Mouse (Mus musculus) lung, postnatal 4 days (tissue): ENCODE measurements around the gene Dennd1c.
A peak's percentile ranks its signal among the peaks of the same experiment; 100 is the strongest.

ENCODE experiments used
- DNase-seq, 2 experiments: peaks; one replicate each; pipeline ENCODE4 v3.0.0; 2021

The Dennd1c gene

GRCm38 (mm10) chr17:57078336-57078735 lies at the start of gene Dennd1c:
TSS of gene Dennd1c (minus strand) at chr17:57078514.
- DNase-seq: peak; percentile 51 to 58

DNA sequence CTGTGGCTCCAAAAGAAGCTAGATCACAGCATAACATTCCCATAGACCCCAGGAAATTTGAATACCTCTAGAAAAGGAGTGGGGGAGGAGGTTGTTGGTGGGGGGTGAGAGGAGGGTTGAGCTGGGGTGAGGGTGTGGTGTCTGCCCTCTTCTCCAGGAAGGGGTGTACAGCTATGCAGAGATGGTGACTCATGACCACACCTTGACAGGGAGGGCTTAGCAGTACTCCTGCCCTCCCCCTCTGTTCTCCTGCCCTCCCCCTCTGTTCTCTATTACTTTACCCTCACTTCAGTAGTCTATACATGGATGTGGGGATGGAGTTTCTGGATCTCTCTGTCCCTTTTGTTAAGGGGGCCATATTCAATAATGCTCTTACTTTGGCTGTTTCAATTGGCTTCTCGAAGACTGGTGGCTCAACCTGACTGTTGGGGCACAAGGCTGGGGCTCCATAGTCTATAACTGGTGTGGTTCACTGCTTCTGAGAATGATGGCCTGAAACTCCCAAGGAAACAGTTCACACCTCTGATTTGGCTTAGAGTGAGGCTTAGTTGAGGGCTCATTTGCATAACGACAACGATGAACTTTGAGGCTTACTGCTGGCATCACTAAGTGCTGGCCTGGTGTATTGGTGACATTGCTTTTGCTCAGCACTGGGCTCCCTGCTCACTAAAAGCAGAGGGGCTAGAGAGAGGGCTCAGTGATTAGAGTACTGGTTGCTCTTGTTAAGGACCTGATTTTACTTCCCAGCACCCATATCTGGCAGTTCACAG lies 47.7 kb upstream of the Dennd1c start:
- no peak for DNase-seq

GRCm38 (mm10) chr17:57124792-57125191 lies 46.5 kb upstream of the Dennd1c start:
- DNase-seq: no peak

GRCm38 (mm10) chr17:57123192-57124118 lies 45.1 kb upstream of the Dennd1c start:
- no peak for DNase-seq

- DNase-seq: no peak
Observed at GRCm38 (mm10) chr17:57121856-57122255, 43.5 kb upstream of the Dennd1c start.

GRCm38 (mm10) chr17:57118524-57119349 lies 40.4 kb upstream of the Dennd1c start:
- DNase-seq: peak; percentile 27 to 62

- DNase-seq: no peak
Observed at GRCm38 (mm10) chr17:57116801-57117200, 38.5 kb upstream of the Dennd1c start.

- peak; percentile 31 to 41 for DNase-seq
Observed at GRCm38 (mm10) chr17:57112768-57113474, 34.6 kb upstream of the Dennd1c start.

GRCm38 (mm10) chr17:57110005-57110404 lies 31.7 kb upstream of the Dennd1c start:
- no peak for DNase-seq

DNA sequence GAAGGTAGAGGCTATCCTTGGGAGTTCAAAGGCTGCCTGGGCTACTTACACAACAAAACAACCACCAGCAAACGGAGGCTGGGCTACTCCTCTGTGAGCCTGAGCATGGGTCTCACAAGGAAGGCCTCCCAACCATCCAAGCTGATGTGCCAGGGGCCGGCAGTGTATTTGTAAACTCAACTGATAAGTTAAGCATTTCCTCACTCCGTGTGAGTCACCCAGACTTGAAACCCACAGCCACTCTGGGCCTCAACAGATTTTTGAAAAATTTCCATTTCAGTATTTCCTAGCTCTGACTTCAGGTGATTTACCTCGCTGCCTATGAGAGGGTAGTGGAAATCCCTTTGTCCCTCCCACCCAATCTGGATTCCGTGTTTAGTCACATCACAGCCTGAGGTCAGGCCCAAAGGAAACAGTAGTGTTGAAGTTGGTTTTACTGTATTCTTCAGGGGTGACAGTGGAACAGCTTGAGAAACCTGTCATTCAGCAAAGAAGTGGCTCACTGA lies 30.4 kb upstream of the Dennd1c start:
- DNase-seq: no peak

DNA sequence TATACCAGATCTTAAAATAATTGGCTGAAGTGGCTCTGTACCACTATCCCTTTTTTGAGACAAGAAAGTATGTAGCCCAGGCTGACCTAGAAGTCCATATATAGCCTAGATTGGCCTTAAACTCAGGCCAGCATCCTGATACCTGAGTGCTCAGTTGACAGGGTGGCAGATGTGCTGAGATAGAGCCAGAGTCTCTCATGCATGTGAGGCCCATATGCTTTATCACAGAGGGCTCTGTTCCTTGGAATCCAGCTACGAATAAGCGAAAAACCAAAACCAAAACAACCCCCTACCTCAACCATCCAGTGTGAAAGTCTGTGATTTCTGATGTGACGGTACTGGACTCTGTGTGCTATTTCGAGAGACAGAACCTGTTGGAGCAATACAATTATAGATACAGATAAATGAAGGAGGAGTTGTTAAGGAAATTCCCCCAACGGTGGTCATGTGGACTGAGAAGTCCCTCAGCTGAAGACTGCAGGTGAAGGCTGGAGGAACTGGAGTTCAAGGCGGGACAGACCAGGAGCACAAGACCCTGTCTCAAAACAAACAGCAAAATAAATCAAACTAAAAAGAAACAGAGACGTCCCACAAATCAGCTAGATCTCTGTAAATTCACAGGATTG lies 29.8 kb upstream of the Dennd1c start:
- no peak for DNase-seq

DNA sequence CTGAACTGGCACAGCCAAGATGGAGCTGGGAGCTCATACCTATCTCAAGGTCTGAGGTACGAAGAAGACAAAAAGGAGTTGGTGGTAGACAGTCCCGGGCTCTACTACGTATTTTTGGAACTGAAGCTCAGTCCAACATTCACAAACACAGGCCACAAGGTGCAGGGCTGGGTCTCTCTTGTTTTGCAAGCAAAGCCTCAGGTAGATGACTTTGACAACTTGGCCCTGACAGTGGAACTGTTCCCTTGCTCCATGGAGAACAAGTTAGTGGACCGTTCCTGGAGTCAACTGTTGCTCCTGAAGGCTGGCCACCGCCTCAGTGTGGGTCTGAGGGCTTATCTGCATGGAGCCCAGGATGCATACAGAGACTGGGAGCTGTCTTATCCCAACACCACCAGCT lies 28.8 kb upstream of the Dennd1c start:
- no peak for DNase-seq

- DNase-seq: no peak
Observed at GRCm38 (mm10) chr17:57106035-57106368, 27.7 kb upstream of the Dennd1c start.

DNA sequence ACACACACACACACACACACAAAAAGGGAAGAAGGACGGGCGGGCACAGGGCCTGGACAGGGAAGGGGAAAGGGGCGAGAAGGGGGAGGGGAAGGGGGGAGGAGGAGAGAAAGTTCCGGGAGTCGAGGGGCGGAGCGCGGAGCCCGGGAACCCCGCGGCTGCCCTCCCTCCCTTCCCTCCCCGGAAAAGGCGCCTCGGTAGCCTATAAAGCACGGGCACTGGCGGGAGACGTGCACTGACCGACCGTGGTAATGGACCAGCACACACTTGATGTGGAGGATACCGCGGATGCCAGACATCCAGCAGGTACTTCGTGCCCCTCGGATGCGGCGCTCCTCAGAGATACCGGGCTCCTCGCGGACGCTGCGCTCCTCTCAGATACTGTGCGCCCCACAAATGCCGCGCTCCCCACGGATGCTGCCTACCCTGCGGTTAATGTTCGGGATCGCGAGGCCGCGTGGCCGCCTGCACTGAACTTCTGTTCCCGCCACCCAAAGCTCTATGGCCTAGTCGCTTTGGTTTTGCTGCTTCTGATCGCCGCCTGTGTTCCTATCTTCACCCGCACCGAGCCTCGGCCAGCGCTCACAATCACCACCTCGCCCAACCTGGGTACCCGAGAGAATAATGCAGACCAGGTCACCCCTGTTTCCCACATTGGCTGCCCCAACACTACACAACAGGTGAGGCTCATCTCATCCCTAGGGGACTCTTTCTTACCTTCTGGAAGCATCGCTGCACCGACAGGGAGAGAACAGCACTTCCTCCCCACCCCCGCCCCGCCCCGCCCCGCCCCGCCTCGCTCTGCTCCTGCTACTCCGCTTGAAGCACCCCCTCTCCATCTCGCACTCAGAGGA lies 27.1 kb upstream of the Dennd1c start, which contains the start of gene Tnfsf9:
Tnfsf9 (plus strand) TSS at position 145 of the 854 bp plus-strand sequence.
- DNase-seq: peak in 1 of 2 experiments; percentile 28

DNA sequence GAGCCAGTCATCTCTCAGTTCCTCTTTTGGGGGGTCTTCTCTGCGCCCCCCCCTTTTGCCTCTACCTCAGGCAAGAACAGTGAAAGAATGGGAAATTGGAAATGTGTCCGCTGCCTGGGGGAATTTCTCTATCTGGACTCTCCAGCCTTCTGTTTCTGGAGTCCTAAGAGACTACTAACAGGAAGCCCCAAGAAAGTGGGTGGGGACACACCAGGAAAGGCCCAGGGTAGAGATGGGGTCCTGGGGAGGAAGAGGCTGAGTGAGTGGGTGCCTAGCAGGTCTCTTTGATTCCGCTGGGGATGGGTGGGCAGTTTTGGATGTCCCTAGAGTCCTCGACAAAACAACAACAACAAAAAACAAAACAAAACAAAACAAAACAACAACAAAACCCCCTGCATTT lies 26.2 kb upstream of the Dennd1c start:
- DNase-seq: no peak

DNA sequence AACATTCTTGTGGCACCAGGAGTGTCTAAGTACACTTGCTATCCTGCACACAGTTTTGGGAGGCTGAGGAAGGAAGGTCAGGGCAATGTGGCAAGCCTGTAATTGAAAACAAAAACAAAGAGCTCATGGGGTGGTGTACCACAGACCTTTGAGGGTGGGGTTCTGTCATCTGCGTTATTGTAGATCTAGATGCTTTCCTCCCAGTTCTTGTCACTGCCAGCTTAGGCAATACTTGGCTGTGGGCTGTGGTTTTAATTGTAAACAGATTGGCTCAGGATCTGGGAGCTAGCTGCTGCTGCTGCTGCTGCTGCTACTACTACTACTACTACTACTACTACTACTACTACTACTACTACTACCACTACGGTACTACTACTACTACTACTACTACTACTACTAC lies 24.0 kb upstream of the Dennd1c start:
- DNase-seq: no peak

DNA sequence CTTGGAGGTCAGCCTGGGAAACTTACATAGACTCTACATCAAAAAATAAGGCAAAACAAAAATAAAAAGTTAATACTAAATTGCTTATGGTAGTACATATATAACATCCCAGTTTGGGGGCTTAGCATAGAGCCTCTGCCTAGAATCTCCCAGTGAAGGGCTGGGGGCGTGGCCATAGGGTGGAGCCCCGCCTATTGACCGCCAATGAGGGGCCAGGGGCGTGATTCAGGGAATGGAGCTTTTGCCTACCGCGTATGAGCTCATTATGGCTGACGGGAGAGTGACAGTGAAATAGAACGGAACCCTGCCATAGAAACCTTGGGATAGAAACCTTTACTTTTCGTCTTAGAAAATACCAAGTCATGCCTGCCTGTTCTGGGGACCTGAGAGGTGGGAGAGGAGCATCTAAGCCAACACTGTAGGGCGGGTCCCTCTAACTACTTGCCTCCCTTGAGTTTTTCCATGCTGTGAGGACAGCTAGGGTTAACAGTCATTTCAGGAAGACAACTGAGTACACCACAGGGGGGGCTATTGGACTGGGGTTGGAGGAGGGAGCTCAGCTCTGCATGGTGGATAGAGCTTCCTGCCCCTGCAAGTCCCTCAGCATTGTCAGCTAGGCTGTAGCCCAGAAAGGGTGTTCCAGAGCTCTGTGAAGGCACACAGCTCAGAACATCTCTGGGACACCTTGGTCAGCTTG lies 21.5 kb upstream of the Dennd1c start:
- DNase-seq: no peak

DNA sequence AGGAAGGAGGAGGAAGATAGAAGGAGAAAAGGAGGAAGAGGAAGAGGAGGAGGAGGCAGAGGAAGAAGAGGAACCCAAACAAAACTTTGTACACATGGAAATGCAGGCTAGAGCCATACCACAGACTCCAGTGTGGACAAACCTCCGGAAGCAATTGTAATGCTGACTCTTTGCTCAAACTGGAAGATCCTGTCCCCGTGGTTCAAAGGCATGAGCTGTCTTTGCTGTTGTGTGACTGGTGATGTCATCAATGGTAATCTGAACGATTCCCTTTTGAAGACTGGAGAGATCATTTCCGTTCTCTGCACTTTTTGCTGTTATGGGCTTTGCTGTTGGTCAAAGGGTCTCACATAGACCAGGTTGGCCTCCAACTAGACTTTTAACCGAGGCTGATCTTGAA lies 20.0 kb upstream of the Dennd1c start:
- DNase-seq: no peak

- peak; percentile 75 to 87 for DNase-seq
Observed at GRCm38 (mm10) chr17:57096623-57096920, 18.3 kb upstream of the Dennd1c start.
